Mouse (Mus musculus) stomach, embryonic 16.5 days (tissue): ENCODE measurements at regions not wholly inside any gene's neighbourhood (a gene's known extent, or its start where the extent isn't known, plus 50 kb on each side); places are given as distances from the start of the nearest gene placed in this dataset.

Experiments used
- ATAC-seq: fragments of 200-750 bp; cut with Nextera tagmentation; 2 replicates; pipeline ENCODE4 v1.8.0; 2017; ENCODE audit warnings: moderate number of reproducible peaks, moderate TSS enrichment; ENCODE audit not compliant: insufficient read depth, low FRiP score
- H3K27ac ChIP-seq: fragments of 300-500 bp; sonication (generic); 2 replicates; pipeline ENCODE4 v1.5.1; 2014; ENCODE audit warnings: low read length
- H3K27me3 ChIP-seq: fragments of 300-500 bp; sonication (generic); 2 replicates; pipeline ENCODE4 v1.6.1; 2014; ENCODE audit warnings: low read length, control low read depth, mixed read lengths; ENCODE audit not compliant: control insufficient read depth, insufficient read depth
- H3K36me3 ChIP-seq: fragments of 300-500 bp; sonication (generic); 2 replicates; pipeline ENCODE4 v1.6.1; 2014; ENCODE audit warnings: low read length; ENCODE audit not compliant: control insufficient read depth, insufficient read depth
- H3K4me1 ChIP-seq: fragments of 300-500 bp; sonication (generic); 2 replicates; pipeline ENCODE4 v1.6.1; 2014; ENCODE audit warnings: low read length, control low read depth, mixed read lengths; ENCODE audit not compliant: control insufficient read depth, insufficient read depth
- H3K4me2 ChIP-seq: fragments of 300-500 bp; sonication (generic); 2 replicates; pipeline ENCODE4 v1.6.1; 2014; ENCODE audit warnings: low read depth, low read length, mixed read lengths
- H3K4me3 ChIP-seq: fragments of 300-500 bp; sonication (generic); replicated peaks from 2 replicates; pipeline ENCODE4 v1.5.1; 2014; ENCODE audit warnings: mild to moderate bottlenecking, low read length
- H3K9ac ChIP-seq: fragments of 300-500 bp; sonication (generic); 2 replicates; pipeline ENCODE4 v1.6.1; 2014; ENCODE audit warnings: low read length
- H3K9me3 ChIP-seq: fragments of 300-500 bp; sonication (generic); replicated peaks from 2 replicates; pipeline ENCODE4 v1.6.1; 2016; ENCODE audit warnings: low read length, control low read depth; ENCODE audit not compliant: control insufficient read depth
- whole genome bisulfite sequencing: fragments of 180-500 bp; shearing (Covaris S2); extraction: QIAGEN DNeasy Blood & Tissue Kit; methylation state at CpG from one replicate; pipeline ENCODE4 v1.1.7; 2014; 5-methylcytosine and 5-hydroxymethylcytosine counted together

GRCm38 (mm10) chr2:168831740-168832139 lies 64.0 kb upstream of the Sall4 start:
- Histone ChIP-seq H3K9me3 (no peaks in the 10 kb centered on the region), H3K4me1 (no peaks in the 10 kb centered on the region), H3K36me3 (no peaks in the 10 kb centered on the region), H3K27me3 (no peaks in the 10 kb centered on the region), H3K4me3 (no peak overlapping the region), H3K4me2 (no peak overlapping the region), H3K27ac (no peak overlapping the region), H3K9ac (no peak overlapping the region)
- no peak for ATAC-seq
- 53% methylated on average over 14 of the region's 14 CpGs for WGBS

DNA sequence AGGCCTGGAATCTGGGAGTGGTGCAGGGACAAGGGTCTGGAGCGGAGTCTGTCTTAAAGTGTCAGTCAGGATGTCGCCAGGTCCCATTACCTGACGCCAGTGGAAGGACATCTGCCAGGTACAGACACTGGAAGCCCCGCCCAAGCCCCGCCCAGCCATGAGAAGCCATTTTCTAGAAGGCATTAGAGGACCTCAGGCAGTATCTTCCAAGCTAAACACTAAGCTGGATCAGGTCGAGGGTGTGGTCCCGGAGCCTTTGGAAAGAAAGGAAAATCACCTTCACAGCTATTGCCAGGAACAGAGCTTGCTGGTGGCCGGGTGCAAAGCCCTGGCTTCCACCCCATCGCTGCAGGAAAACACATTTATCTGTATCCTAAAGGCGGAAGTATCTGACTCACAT lies 52.9 kb upstream of the Sall4 start:
- Histone ChIP-seq H3K27ac (no peak overlapping the region), H3K4me2 (no peak overlapping the region), H3K9me3 (no peaks in the 10 kb centered on the region), H3K27me3 (no peaks in the 10 kb centered on the region), H3K9ac (no peak overlapping the region), H3K36me3 (no peaks in the 10 kb centered on the region), H3K4me3 (no peak overlapping the region), H3K4me1 (no peaks in the 10 kb centered on the region)
- ATAC-seq = no peak
- 50% methylated on average over 10 of the region's 10 CpGs for WGBS
